Mouse (Mus musculus) cerebellum, postnatal 36 days (tissue): ENCODE measurements at regions not wholly inside any gene's neighbourhood (a gene's known extent, or its start where the extent isn't known, plus 50 kb on each side); places are given as distances from the start of the nearest gene placed in this dataset.

ENCODE experiments used
- DNase-seq, 2 experiments: peaks; one replicate each; pipeline ENCODE4 v3.0.0; 2021 to 2022; ENCODE audit warnings: mixed read lengths in 2 of 2

- DNase-seq = no peak
Observed at GRCm38 (mm10) chr5:106392213-106392612, 65.8 kb downstream of the Barhl2 start.

GRCm38 (mm10) chr5:106386621-106387020 lies 71.3 kb downstream of the Barhl2 start:
- no peak for DNase-seq

GRCm38 (mm10) chr5:106385838-106386237 lies 72.1 kb downstream of the Barhl2 start:
- DNase-seq = no peak

- no peak for DNase-seq
Observed at GRCm38 (mm10) chr5:106385219-106385618, 72.7 kb downstream of the Barhl2 start.

- DNase-seq = no peak
Observed at GRCm38 (mm10) chr5:106384138-106384770, 73.7 kb downstream of the Barhl2 start.

GRCm38 (mm10) chr5:106381919-106382318 lies 76.0 kb downstream of the Barhl2 start:
- peak; percentile 53 to 70 for DNase-seq

GRCm38 (mm10) chr5:106380631-106381285 lies 77.2 kb downstream of the Barhl2 start:
- no peak for DNase-seq

GRCm38 (mm10) chr5:106376781-106377525 lies 81.0 kb downstream of the Barhl2 start:
- peak; percentile 7 to 15 for DNase-seq

- no peak for DNase-seq
Observed at GRCm38 (mm10) chr5:106367831-106368230, 90.1 kb downstream of the Barhl2 start.

GRCm38 (mm10) chr5:106367312-106367711 lies 90.7 kb downstream of the Barhl2 start:
- no peak for DNase-seq

- no peak for DNase-seq
Observed at GRCm38 (mm10) chr5:106366006-106366405, 92.0 kb downstream of the Barhl2 start.

GRCm38 (mm10) chr5:106365094-106365493 lies 92.9 kb downstream of the Barhl2 start:
- peak; percentile 20 to 49 for DNase-seq

GRCm38 (mm10) chr5:106351348-106351747 lies 106.6 kb downstream of the Barhl2 start:
- no peak for DNase-seq

GRCm38 (mm10) chr5:106349851-106350515 lies 108.0 kb downstream of the Barhl2 start:
- DNase-seq = no peak

GRCm38 (mm10) chr5:106344308-106344707 lies 113.7 kb downstream of the Barhl2 start:
- no peak for DNase-seq

GRCm38 (mm10) chr5:106343601-106344000 lies 114.4 kb downstream of the Barhl2 start:
- DNase-seq = no peak

- no peak for DNase-seq
Observed at GRCm38 (mm10) chr5:106341361-106341760, 116.6 kb downstream of the Barhl2 start.

GRCm38 (mm10) chr5:106335639-106336038 lies 122.3 kb downstream of the Barhl2 start:
- peak; percentile 72 to 84 for DNase-seq

GRCm38 (mm10) chr5:106327592-106328150 lies 130.3 kb downstream of the Barhl2 start:
- no peak for DNase-seq

GRCm38 (mm10) chr5:106322574-106323215 lies 135.3 kb downstream of the Barhl2 start:
- no peak for DNase-seq

GRCm38 (mm10) chr5:106321426-106321825 lies 136.5 kb downstream of the Barhl2 start:
- no peak for DNase-seq

GRCm38 (mm10) chr5:106321023-106321422 lies 136.9 kb downstream of the Barhl2 start:
- no peak for DNase-seq
